Mouse (Mus musculus) common myeloid progenitor, adult 5-6 weeks (primary cell): Measurements from ENCODE around the gene Tex44. TPM values are rescaled to one million over a fixed set of nuclear protein-coding genes. Genes with fewer than 3 reads are reported as not detected.

Source experiments
- total RNA-seq: library from RNA; stranded (forward); fragments of 200-1000, 187-1606 nt; gene quantifications from 2 replicates; pipeline ENCODE4 v1.2.3, GENCODE M21; 2017

Gene Tex44
- total RNA-seq, 1 experiment from 2014 or later = not detected

Other genes starting within 250 kb of the Tex44 start
- 1.7 and 2.2 TPM in 2 replicates for gene B3gnt7, start 123.5 kb upstream of the Tex44 start, total RNA-seq
- gene Ncl, start 66.9 kb upstream of the Tex44 start, total RNA-seq = 938 and 1,055 TPM in 2 replicates
- gene Nmur1, start 101 bp upstream of the Tex44 start, total RNA-seq = not detected in 2 replicates
- 6,083 and 6,415 TPM in 2 replicates for gene Ptma, start 100.4 kb downstream of the Tex44 start, total RNA-seq
- 7.5 and 8.5 TPM in 2 replicates for gene Pde6d, start 156.3 kb downstream of the Tex44 start, total RNA-seq
- gene Cops7b, start 156.6 kb downstream of the Tex44 start, total RNA-seq = 23.3 and 25.8 TPM in 2 replicates
- not detected in 2 replicates for gene Nppc, start 244.2 kb downstream of the Tex44 start, total RNA-seq